Mouse (Mus musculus) cerebral cortex, adult 2 months (tissue): ENCODE data around the gene Nrap.

Experiments used
- WGBS: fragments of 180-500 bp; shearing (Covaris S2); methylation state at CpG from one replicate; pipeline ENCODE4 v1.1.7; 2018; 5-methylcytosine and 5-hydroxymethylcytosine counted together

Nrap gene

GRCm38 (mm10) chr19:56366168-56366567, 23.7 kb downstream of the Nrap start:
- WGBS, result 91% methylated on average over 11 of the region's 11 CpGs

DNA sequence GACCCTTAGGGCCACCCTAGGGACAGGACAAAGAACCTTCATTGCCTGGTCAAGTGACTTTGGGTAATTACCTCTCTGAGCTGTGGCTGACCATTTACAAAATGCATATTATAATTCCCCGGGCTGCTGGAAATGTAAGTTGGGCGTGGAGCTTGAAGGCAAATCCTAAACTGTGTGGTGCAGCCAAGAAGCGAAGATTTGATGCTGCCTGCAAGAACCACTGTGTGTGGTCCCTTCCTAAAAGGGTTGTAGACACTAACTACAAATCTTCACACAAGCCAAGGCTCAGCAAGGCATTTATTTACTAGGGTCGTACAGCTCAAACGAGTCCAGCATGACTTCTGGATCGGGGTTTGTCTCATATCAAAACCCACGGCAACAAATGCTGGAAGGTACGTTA, 25.3 kb downstream of the Nrap start:
- WGBS, result 95% methylated on average over 8 of the region's 8 CpGs

DNA sequence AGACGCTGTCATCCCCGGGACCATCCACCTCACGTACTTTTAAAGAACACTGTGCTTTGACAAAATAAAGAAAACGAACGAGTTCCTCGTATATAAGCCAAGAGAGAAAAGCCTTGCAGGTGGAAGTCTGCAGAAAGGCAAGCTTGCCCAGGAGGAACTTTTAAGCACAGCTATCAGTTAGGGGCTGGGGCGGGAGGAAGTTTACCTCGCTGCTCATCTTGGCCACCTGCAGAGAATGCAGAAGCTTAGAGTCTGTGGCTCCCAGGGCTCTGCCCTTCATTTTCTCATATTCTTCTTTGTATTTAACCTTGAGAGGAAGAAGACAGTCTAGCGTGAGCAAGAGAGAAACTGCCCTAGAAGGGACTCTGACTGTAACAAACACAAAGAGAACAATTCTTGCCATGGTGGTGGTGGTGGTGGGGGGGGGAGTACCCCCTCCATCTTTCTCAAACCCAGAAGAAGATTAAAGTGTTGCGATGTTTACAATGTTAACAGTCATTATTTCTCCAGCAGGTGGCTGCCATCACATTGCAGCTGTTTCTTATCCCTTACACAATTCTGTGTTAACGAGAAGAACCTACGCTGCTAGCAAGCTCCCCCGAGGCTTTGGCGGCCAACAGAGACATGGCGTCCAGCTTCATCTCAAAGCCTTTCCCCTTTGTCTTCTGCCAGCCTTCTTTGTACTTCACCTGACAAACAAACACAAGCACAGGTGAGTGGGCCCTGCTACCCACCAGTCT, 25.9 kb downstream of the Nrap start:
- 77% methylated on average over 15 of the region's 15 CpGs for WGBS

DNA sequence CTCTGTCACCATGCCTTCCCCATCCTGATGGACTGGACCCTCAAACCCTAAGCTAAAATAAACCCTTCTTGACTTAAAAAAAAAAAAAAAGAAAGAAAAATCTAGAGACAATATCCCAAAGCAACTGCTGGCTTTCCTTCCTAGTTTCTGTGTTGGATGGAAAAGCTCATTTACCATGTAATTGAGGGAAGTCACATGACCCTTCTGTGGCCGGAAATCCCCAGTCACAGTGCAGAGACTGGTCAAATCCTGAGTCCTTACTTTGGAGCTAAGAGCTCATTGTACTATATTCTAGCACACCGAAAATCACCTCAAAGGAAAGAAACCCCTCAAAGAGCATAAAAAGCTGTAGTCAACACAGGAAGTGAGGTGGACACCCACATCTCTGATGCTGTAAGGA, 30.9 kb downstream of the Nrap start:
- WGBS, result 69% methylated on average over 2 of the region's 2 CpGs

GRCm38 (mm10) chr19:56357374-56357708, 32.5 kb downstream of the Nrap start:
- 45% methylated on average over 2 of the region's 2 CpGs for WGBS

GRCm38 (mm10) chr19:56356480-56357373, 33.1 kb downstream of the Nrap start:
- WGBS, result 20% methylated on average over 17 of the region's 17 CpGs

DNA sequence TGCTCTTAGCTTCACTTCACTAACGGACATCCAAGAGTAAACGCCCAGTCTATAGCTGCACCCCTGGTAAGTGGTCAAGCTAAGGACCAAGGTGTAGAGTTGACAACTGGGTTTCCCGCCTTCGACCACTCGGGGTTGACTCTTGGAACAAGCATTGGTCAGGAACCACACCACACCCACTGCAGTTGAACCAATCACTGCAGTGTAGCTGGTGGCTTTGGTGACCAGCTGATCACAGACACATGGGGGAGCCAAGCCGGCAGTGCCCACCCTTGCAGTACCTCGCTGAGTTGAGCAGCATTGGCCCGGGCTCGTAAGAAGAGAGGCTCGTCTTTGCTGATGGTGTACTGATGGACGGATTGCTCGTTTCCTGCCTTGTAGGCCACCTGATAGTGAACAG, 34.6 kb downstream of the Nrap start:
- 94% methylated on average over 12 of the region's 12 CpGs for WGBS

DNA sequence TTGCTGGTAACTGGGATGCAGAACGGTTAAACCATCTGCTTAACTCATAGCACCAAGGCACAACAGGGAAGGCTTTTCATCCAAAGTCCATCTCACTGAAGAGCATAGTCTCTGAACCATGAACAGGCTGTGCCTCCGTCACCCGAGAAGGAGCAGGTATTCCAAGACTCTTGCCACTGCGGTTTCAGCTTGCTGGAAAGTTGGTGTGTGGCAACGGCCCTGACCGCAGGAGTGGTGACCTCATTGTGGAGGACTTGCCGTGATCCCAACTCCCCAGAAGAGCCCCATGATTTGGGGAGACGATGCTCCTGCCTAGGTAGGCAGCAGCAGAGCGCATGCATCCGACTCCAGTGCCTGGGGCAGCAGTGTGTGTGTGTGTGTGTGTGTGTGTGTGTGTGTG, 36.1 kb downstream of the Nrap start:
- WGBS, result 90% methylated on average over 10 of the region's 10 CpGs

DNA sequence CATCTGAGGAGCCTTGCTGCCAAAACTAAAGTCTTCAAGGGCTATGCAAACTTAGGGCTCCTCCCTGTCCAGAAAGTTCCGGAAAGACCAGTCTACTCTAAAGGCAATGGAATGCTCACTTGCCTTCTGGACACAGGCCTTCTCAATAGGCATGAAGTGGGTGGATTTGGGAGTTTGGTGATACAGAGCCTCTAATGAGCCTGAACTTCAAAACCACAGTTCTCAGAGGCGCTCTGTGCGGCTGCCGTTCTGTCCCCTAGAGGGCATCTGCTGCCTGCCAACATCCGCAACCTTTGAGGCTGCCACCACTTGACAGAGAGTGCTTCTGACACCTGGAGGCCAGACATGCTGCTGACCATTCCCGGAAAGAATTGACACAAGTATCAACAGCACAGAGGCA, 40.5 kb downstream of the Nrap start:
- 55% methylated on average over 6 of the region's 6 CpGs for WGBS

DNA sequence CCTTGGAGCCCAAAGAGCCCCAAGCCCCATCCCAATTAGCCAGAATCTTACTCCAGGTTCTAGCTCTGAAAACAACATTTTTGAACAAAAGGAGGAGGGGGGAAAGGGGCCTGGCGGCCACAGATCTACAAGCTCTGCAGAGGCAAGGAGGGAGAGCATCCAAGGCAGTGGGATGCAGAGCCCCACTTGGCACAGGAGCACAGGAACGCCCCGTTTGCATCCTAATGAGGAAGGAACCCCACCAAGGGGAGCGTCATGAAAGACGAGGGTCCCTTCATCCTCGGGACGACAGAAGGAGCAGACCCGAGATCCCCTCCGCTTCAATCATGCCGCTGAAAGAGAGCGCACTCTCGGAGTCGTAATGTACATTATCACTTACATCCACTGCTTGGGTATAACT, 43.1 kb downstream of the Nrap start:
- 37% methylated on average over 13 of the region's 13 CpGs for WGBS

DNA sequence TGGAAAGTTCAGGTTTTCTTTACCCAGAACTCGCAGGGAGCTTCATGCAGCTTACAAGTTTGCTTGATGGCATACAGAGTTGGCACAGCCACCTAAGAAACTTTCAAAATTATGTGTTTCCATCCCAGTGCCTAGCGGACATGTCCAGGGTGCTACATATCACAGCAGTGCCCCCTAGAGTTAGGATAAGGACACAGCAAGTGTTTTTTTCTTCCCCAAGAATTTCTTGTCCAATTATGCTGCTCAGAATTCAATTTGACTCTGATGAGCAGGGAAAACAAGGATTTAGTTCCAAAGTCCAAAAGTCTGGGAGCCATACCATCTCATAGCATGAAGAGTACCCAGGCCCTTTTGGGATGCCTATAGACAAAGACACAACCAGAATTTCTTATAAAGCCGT, 43.8 kb downstream of the Nrap start:
- 56% methylated on average over 3 of the region's 3 CpGs for WGBS

- WGBS, result 60% methylated on average over 26 of the region's 26 CpGs
Measured at GRCm38 (mm10) chr19:56343869-56344563, 45.8 kb downstream of the Nrap start.

GRCm38 (mm10) chr19:56342006-56342405, 47.8 kb downstream of the Nrap start:
- 43% methylated on average over 8 of the region's 8 CpGs for WGBS

DNA sequence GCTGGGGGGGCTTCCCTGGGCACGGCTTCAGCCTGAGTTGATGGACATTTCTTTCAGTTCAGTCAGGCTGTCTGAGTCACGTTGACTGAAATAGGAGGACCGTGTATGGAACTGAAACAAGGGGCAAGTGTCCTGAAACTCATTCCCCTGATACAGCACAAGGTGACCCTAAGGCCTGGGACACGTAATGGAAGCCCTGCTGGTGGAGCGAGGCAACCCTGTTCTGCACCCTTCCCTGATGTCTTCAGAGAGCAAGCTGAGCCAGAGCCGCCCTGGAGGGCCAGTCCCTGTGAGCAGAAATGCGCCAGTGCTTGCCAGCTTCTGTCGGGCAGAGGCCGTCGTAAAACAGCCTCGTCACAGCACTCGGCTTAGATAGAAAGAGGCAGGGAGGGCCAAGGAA, 53.0 kb downstream of the Nrap start:
- 83% methylated on average over 12 of the region's 12 CpGs for WGBS

DNA sequence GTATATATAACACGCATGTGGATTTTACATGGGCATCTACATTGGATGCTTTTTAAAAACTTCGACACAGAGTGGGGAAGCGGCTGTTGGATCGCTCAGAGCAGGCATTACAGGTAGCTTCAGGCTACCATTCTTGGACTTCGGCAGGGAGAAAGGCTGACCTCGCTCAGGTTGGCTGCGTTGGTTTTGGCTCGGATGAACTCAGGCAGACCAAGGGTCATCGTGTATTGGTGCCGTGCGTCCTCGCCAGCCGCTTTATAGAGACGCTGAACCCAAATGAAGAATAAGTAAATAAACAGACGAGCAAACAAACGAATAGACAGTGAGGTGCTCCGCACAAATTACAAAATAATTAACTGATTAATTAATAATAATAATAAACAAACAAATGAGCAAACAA, 53.5 kb downstream of the Nrap start:
- 95% methylated on average over 17 of the region's 17 CpGs for WGBS

DNA sequence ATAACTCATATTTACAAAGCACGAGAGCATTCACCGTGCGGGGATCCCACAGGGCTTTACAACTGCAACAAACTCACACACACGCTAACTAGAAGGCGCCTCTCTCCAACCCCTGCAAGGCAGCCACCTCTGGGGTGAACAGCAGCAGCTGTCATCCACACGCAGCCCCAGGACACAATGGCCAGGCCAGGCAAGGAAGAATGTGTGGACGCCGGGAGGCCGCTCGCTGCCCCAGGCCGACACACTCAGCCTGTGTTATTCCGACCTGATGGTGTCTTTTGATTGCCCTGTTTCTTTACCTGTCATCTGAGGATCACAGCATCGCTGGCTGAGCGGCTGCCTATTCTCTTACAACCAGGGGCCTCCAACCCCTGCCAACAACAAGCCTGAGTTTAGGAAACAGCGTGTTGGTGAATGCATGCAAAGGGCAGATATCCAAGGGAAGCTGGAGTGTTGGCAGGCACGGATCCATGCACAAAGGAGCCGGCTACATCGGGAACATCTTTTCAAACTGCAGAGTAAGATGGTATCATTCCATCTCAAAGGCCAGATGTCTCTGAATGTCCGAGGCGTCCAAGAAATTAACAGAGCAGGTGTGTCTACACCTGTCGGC, 63.5 kb downstream of the Nrap start:
- 65% methylated on average over 21 of the region's 21 CpGs for WGBS

DNA sequence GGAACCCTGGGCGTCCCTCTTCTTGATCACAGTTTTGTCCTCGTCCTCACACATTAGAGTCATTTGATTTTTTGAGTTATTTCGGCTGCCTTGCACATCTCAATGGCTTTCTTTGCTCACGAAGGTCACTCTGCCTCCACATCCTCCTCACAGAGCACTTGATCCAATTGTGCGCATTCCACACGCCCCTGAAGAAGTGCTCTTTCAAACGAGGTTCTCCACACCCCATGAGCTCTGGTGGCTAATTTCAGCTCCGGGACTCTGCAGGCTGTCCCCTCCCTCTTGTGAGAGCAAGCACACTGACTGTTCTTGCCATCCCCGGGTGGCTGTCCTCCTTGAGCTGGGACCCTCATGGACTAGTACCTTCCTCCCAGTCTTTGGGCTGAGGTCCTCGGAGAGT, 64.2 kb downstream of the Nrap start:
- 68% methylated on average over 10 of the region's 10 CpGs for WGBS

GRCm38 (mm10) chr19:56321303-56321920, 68.4 kb downstream of the Nrap start:
- 83% methylated on average over 12 of the region's 12 CpGs for WGBS

DNA sequence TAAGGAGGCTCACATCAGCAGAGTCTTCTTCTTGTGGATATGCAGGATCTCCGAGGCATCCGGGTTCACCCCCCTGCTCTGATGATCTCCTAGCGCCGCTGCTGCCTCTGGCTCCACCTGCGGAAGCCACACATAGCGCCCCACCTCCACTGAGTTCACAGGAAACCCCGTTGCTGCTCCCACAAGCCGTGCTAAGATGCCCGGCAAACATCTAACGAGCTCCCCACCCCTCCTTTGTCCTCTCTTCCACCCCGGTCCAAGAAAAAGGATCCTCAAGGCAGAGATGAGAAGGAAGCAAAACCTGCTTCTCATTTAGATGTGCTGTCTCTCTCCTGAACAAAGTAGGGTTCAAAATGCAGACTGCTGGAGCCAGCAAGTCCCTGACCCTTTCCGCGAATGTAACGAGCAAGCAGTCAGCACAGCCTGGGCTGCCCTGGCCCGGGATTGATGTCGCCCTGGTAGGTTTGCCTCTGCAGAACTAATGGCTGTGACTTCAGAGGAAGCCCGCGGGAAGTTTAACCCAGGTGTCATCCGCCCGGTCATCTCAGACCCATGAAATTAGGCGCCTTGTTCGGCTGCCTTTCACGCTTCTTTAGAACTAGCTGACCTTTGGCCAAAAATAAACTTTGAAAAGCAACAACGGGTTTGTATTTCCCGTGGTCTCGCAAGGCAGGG, 69.5 kb downstream of the Nrap start:
- 60% methylated on average over 26 of the region's 26 CpGs for WGBS

DNA sequence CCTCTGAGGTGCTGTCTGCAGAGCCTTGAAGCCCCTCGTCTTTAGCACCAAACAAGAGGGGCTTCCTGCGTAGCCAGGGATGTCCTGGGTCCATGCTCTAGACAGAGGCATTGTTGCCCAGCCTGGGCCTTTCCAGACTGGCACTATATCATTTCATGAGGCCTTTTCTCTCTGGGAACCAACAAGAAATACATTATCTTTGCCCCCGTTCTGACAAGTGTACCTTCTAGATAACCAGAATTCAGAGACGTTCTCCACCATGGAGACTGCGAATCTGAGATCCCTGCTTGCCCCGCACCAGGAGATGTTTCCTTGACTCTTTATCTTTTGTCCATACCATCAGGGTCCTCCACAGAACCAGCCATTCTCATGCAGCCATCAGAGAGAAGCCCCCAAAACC, 70.2 kb downstream of the Nrap start:
- 91% methylated on average over 6 of the region's 6 CpGs for WGBS

DNA sequence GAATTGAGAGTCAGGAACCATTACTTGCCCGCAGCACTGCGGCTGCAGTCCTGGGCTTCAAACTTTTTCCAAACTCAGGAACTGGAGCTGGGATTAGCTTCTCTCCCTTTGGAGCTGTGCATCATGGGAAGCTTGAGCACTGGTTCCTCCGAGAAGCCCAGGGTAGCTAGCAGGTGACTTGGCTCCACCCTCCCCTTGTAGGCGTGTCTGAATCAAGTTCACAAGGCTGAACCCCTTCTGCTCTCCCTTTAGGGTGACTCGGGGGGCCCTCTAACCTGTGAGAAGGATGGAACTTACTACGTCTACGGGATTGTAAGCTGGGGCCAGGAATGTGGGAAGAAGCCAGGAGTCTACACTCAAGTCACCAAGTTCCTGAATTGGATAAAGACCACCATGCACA, 70.6 kb downstream of the Nrap start:
- 97% methylated on average over 7 of the region's 7 CpGs for WGBS
